In the genomic region with DNA sequence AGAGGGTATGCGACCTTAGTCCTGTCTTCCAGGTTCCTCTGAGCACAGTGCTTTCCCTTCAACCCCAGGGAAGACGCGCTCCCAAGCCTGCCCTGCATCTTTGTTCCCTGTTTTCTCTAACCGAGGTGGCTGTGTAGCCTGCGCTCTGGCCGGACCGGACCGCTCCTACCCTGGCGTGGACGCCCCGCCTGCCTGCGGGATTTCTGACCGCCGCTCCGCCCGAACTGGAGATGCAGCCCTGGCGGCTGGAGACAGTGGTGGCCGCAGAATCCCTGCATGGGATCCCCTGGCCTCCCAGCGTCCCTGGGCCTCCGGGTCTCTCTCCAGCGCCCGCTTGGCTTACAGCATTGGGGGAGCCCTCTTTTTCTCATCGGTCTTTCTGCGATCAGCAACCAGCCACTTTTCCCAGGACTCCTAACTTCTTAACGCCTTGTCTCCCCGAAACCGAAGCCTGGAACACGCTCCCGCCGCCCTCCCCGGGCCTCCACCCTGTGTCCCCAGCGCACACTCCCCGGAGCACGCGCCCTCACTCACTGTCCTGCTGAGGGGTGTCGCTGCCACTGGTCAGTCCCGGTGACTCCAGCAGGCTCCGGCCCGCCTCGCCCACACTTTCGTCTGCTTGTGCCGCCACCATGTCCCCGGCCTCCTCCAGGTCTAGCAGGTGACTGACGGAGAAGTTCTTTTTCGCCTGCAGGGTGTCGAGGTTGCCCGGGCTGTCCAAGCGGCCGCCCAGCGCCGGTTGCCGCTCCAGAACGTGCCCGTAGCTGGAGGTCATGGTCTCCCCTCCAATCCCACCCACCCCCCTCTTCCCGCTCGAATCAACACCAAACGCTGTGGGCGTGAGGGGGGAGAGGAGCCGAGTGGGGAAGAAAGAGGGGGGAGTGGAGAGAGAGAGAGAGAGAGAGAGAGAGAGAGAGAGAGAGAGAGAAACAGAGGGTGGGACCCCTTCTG, we compare ENCODE assay signal across 9 mouse cellular contexts. TPM values are rescaled to one million over a fixed set of nuclear protein-coding genes. Genes with fewer than 3 reads are reported as not detected.
DNase-seq lines count a peak whose midpoint lies in the region; ATAC-seq lines count a peak whose summit lies in the region.
"Had no signal": no experiment of that assay in that cellular context is flagged by ENCODE, and none has a peak within 500 bp of the region (broad histone marks: within the 10 kb centered on the region; RNA-seq: fewer than 3 reads in every experiment).

No protein-coding gene starts in this region.

- H3K27me3 ChIP-seq in megakaryocyte, embryonic 14.5 days (replicated peaks) = peaks cover 94% of the 10 kb centered on the region
- peaks cover 10% of the 10 kb centered on the region for H3K27me3 ChIP-seq in embryonic facial prominence, embryonic 13.5 days
- H3K27me3 ChIP-seq in heart, embryonic 13.5 days (replicated peaks) = peaks cover 86% of the 10 kb centered on the region
- H3K27me3 ChIP-seq in midbrain, embryonic 10.5 days (ENCODE audit: low read depth, poor library complexity, severe bottlenecking) = peaks cover 99% of the 10 kb centered on the region
- H3K27me3 ChIP-seq in stomach, embryonic 16.5 days (ENCODE audit: control insufficient read depth, insufficient read depth, low read length) = peaks cover 46% of the 10 kb centered on the region

- under 1% methylated on average over 59 of the region's 59 CpGs for WGBS in embryonic facial prominence, embryonic 13.5 days
- under 1% methylated on average over 58 of the region's 59 CpGs for WGBS in heart, embryonic 13.5 days
- WGBS in midbrain, embryonic 10.5 days = under 1% methylated on average over 59 of the region's 59 CpGs
- under 1% methylated on average over 59 of the region's 59 CpGs for WGBS in stomach, embryonic 16.5 days

- peak; percentile 48 for DNase-seq in kidney, postnatal 14 days
- peak; percentile 70 for DNase-seq in midbrain, embryonic 10.5 days (ENCODE audit: low spot score)

- peak overlapping the region; percentile 90 for H3K4me3 ChIP-seq in megakaryocyte, embryonic 14.5 days (replicated peaks)
- H3K4me3 ChIP-seq in embryonic facial prominence, embryonic 13.5 days = peak overlapping the region; percentile 92
- H3K4me3 ChIP-seq in heart, embryonic 13.5 days = peak overlapping the region; percentile 73
- H3K4me3 ChIP-seq in midbrain, embryonic 10.5 days = peak overlapping the region; percentile 65
- H3K4me3 ChIP-seq in stomach, embryonic 16.5 days (replicated peaks; ENCODE audit: low read length) = peak overlapping the region; percentile 57

- no peaks in the 10 kb centered on the region for H3K9me3 ChIP-seq in megakaryocyte, embryonic 14.5 days
- H3K9me3 ChIP-seq in embryonic facial prominence, embryonic 13.5 days = no peaks in the 10 kb centered on the region
- H3K9me3 ChIP-seq in heart, embryonic 13.5 days = no peaks in the 10 kb centered on the region
- H3K9me3 ChIP-seq in midbrain, embryonic 10.5 days (replicated peaks) = no peaks in the 10 kb centered on the region
- no peaks in the 10 kb centered on the region for H3K9me3 ChIP-seq in stomach, embryonic 16.5 days (replicated peaks; ENCODE audit: control insufficient read depth, low read length)

- peak overlapping the region; percentile 100 for H3K27ac ChIP-seq in embryonic facial prominence, embryonic 13.5 days
- peak overlapping the region; percentile 77 for H3K27ac ChIP-seq in heart, embryonic 13.5 days (replicated peaks)
- peak overlapping the region; percentile 81 for H3K27ac ChIP-seq in midbrain, embryonic 10.5 days (replicated peaks)
- H3K27ac ChIP-seq in stomach, embryonic 16.5 days (ENCODE audit: low read length) = 0 out of 2 replicates have a peak overlapping the region, but pooled peaks have one; percentile 6
- H3K27ac ChIP-seq: macrophage had no signal

- H3K4me1 ChIP-seq in megakaryocyte, embryonic 14.5 days = peaks cover 50% of the 10 kb centered on the region
- H3K4me1 ChIP-seq in embryonic facial prominence, embryonic 13.5 days = peaks cover 43% of the 10 kb centered on the region
- peaks cover 40% of the 10 kb centered on the region for H3K4me1 ChIP-seq in heart, embryonic 13.5 days
- H3K4me1 ChIP-seq in midbrain, embryonic 10.5 days = peaks cover 69% of the 10 kb centered on the region
- peaks cover 18% of the 10 kb centered on the region for H3K4me1 ChIP-seq in stomach, embryonic 16.5 days (ENCODE audit: control insufficient read depth, insufficient read depth, low read length)

- H3K36me3 ChIP-seq in megakaryocyte, embryonic 14.5 days (replicated peaks; ENCODE audit: low read length) = no peaks in the 10 kb centered on the region
- peaks cover 8% of the 10 kb centered on the region; the same call in 1 of the 2 replicates for H3K36me3 ChIP-seq in embryonic facial prominence, embryonic 13.5 days
- H3K36me3 ChIP-seq in heart, embryonic 13.5 days = no peaks in the 10 kb centered on the region
- no peaks in the 10 kb centered on the region for H3K36me3 ChIP-seq in midbrain, embryonic 10.5 days
- no peaks in the 10 kb centered on the region for H3K36me3 ChIP-seq in stomach, embryonic 16.5 days (ENCODE audit: control insufficient read depth, insufficient read depth, low read length)

- no peak; the same call in 1 of the 2 replicates for ATAC-seq in megakaryocyte, adult 5-6 weeks (ENCODE audit: poor library complexity, severe bottlenecking)
- ATAC-seq in embryonic facial prominence, embryonic 13.5 days (ENCODE audit: insufficient number of reproducible peaks, insufficient read depth, low FRiP score, low TSS enrichment, low read depth) = peak; percentile 7; the same call in 1 of the 2 replicates
- ATAC-seq in heart, embryonic 13.5 days (ENCODE audit: extremely low read depth, insufficient number of reproducible peaks, low FRiP score, low TSS enrichment) = no peak
- ATAC-seq in stomach, embryonic 16.5 days (ENCODE audit: insufficient read depth, low FRiP score) = peak; percentile 42; the same call in 1 of the 2 replicates
- ATAC-seq in monocyte, adult 5-6 weeks (replicated peaks; ENCODE audit: insufficient number of reproducible peaks, low FRiP score, low TSS enrichment, poor library complexity, severe bottlenecking) = no peak

- H3K9ac ChIP-seq in embryonic facial prominence, embryonic 13.5 days = peak overlapping the region; percentile 100
- H3K9ac ChIP-seq in heart, embryonic 13.5 days = peak overlapping the region; percentile 86
- H3K9ac ChIP-seq in stomach, embryonic 16.5 days (ENCODE audit: low read length) = peak overlapping the region; percentile 72

- peak overlapping the region; percentile 82 for H3K4me2 ChIP-seq in embryonic facial prominence, embryonic 13.5 days
- peak overlapping the region; percentile 97 for H3K4me2 ChIP-seq in heart, embryonic 13.5 days
- peak overlapping the region; percentile 83 for H3K4me2 ChIP-seq in stomach, embryonic 16.5 days (ENCODE audit: low read depth, low read length)

RNA-seq across cellular contexts. Expression of gene Prrx1, which starts 1.4 kb away (rescaled TPM):
- not detected in 2 replicates for polyA plus RNA-seq in megakaryocyte, embryonic 14.5 days (2012; ENCODE audit: insufficient read depth, low replicate concordance)
- 0.09 and 0.16 TPM in 2 replicates for total RNA-seq in megakaryocyte, adult 5-6 weeks (2015)
- total RNA-seq in megakaryocyte, adult 5-6 weeks (2017) = 0.04 and 0.11 TPM in 2 replicates
- polyA plus RNA-seq in embryonic facial prominence, embryonic 13.5 days (2015; fragmentation: Nextera tagmentation; extraction: Ambion mirVana) = 171 and 190 TPM in 2 replicates
- polyA plus RNA-seq in heart, embryonic 13.5 days (2015; fragmentation: Nextera tagmentation; extraction: Ambion mirVana) = 6.4 and 8.2 TPM in 2 replicates
- 14.8 and 16.5 TPM in 2 replicates for polyA plus RNA-seq in midbrain, embryonic 10.5 days (2016; fragmentation: Nextera tagmentation; extraction: Ambion mirVana)
- polyA plus RNA-seq in stomach, embryonic 16.5 days (2015; fragmentation: Nextera tagmentation; extraction: Ambion mirVana) = 6.7 and 9.6 TPM in 2 replicates
- 0.10 TPM in 1 of 3 replicates, not detected in the others for total RNA-seq in monocyte, adult 5-6 weeks (2017)

Comparison
In these comparisons a context has a peak if more than half of its experiments do, and no peak if none do; other contexts are left out.
1. ATAC-seq: peak in embryonic facial prominence, embryonic 13.5 days (single experiment) and stomach, embryonic 16.5 days (single experiment); none in megakaryocyte, adult 5-6 weeks (single experiment), heart, embryonic 13.5 days (single experiment) and monocyte, adult 5-6 weeks (single experiment).
2. H3K27ac ChIP-seq: peak in every context shown above with its lines; median percentile 100 in embryonic facial prominence, embryonic 13.5 days; 81 in midbrain, embryonic 10.5 days; 77 in heart, embryonic 13.5 days; 6 in stomach, embryonic 16.5 days.
3. Peak in every context shown above with its lines, with median percentiles within 50 percentile points of each other: H3K4me3 ChIP-seq, H3K4me2 ChIP-seq and H3K9ac ChIP-seq.